Mouse (Mus musculus) CH12F3 (cell line): ENCODE measurements around the gene Brcc3.
"Not testable (repeated sequence)": the region's sequence is repeated elsewhere in the genome, so short reads cannot be mapped to it uniquely, and the experiment has no call there.

Source experiments
- in situ Hi-C: fragments of 300-500 bp; cut with MboI; formaldehyde crosslinking; loops from 2 replicates; pipeline ENCODE4 v1.14.3; 2020; ENCODE audit warnings: low sequenced_read_pairs

The Brcc3 gene

DNA sequence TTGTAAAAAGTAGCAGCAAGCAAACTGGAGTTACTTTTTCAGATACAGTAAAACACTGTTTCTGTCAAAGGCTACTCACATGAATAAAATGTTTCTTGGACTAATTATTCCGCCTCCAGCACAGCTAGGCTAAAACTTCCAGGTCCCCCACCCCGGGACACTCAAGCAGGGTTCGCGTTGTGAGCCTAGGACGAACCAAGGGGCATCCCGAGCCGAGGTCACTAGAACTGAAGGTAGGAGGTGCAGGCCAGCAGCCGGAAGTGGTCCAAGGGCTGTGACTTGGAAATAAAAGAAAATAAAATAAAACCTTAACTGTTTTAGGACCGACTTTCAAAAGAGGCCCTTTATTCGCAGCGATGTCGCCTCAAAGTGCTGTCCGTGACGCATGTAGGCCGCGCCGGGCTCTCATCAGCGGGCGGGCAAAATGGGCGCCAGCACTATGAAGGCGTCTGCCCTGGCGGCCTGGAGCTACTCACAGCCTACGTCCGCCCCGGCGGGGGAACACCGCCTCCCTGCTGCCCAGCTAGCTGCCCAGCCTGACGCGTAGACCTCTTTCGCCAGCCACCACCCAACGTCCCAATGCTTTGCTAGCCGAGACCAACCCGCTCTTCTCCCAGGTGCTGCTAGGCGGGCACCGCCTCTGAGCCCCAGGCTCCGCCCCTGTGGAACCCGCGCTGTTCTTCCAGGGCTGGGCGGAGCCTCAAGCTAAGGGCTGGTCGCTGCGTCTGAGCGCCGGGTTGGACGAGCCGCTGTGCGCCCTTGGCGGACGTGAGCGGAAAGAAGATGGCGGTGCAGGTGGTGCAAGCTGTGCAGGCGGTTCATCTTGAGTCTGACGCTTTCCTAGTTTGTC is at the start of gene Brcc3, which contains the start of the genes Cmc4 and Mtcp1:
Brcc3 (plus strand) TSS at position 693 of the 850 bp plus-strand sequence.
Cmc4 (minus strand) TSS at position 649 of the 850 bp plus-strand sequence.
Mtcp1 (minus strand) TSS at position 653 of the 850 bp plus-strand sequence.
- in situ Hi-C loops: no loop called here

DNA sequence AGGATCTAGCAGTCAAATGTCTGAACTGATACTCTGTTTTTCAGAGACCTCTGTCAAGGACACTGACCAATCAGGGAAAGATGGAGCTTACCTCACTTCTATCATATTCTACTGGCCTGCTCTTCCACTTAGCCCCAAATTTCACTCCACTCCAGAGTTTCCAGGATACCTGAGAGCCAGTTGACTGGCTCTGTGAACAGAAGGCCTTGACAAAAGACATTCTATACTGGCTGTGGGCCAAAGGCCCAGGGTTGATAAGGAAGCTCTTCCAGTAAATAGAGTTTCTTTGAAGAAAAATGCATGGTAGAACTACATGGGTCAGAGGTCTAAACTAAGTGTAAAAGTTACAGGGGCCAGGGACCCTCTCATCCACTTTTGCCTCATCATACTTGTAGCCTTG is 46.2 kb upstream of the Brcc3 start:
- in situ Hi-C loops: no loop called here

DNA sequence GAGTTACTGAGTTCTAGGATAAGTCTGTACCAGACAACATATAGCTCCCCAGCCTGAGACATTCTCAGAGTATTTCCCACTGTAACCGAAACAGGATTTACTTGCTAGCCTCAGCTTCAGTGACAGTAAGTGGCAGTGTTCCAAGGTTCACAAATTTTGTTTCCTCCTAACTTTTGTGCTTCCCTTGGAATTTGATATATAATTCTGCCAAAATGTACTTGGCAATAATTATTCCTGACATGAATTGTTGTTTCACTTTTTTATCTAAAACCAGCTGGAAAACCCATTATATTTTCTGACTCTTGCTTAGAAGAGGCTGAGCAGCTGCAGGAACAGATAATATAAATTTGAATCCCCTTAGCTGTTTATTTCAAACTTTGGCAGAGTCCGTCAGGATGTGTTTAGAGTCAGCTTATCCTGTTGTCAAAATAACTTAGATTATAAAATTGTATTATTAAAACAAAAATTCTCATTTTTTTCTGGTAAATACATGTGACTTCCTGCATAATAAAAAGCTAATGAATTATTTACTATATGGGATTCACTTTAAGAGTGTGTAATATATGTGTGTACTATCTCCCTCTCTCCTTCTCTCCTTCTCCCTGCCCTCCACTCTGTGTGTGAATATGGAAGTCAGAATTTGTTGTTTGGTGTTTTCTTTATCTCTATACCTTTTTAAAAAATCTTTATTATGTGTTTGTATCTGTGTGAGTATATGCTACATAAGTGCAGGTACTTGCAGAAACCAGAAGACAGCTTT is 43.6 kb upstream of the Brcc3 start:
- in situ Hi-C loops: no loop called here

DNA sequence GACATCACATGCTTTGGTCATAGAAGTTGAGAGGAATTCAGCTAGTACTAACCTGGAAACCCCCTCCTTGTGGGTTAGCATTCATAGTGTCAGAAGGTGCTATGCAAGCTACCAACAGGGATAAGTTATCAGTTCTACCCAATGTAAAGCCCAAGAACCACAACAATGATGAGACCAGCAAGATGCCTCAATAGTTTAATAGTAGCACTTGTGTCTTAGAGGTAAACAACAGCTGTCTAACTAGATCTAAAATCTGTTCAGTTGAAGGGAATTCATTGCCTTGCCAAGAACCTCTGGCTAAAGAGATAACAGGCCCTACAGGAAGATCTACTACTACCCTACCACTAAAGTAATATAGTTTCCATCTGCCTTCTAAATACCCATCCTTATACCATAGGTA is 39.6 kb upstream of the Brcc3 start:
- in situ Hi-C loops: no loop called here

DNA sequence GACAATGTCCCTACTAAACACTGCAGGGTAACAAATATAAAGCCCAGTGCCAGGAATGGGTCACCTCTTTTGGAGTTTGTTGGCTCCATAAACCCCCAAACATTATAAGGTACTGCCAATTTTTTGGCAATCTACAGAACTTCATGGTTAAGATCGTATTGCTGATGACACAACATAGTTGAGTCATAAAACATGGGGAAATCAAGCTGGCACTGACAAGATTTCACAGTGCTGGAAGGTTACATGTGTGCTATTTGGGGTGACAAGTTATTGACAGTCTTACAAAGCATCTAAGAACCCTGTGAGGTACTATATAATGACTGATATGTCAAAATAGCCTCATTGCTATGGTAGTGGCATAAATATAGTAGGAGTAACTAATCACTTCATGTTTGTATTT is 35.3 kb upstream of the Brcc3 start:
- in situ Hi-C loops: no loop called here

DNA sequence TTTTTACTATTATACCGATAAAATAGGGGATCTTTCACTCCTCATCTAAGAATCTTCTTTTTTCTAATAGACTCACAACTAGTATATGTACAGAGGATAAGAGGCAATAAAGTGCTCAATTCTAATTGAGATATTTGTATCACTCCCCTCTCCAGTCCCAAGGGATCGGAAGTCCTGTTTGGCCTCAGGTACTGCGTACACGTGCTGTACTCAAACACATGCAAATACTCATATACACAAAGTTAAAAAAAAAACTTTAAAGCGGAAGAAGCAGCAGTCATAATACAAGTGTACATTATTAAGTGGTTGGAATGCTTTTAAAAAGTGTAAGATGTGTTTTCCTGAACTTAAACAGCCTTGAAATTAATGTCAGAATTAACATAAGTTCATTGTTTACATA is 34.7 kb upstream of the Brcc3 start:
- in situ Hi-C loops: no loop called here

DNA sequence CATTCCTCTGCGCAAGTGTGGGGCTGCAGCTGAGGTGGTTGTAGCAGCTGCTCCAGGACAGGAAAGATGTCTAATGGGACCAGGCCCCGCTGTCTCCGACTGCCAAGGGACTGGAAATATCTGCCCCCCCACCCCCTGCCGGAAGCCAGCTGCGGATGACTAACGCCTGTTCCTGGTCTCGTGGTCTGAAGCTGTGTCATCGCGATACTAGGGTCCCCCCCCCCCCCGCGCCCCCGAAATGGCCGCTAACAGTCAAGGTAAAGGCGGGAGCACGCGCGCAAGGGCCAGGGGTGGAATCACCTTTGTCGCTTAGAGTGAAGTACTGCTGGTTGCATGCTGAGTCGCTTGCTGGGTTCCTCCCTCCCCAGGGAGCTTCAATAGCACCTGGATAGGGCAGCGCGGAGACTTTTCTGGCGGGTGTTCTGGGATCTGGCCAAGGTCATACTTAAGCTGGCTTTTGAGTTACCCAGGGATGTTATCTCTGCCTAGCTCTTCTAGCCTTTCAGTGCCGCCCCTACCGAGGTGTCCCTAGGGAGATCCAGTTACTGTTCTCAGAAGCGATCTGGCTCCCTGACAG is 34.1 kb upstream of the Brcc3 start, which contains the start of the genes Fundc2 and F8:
Fundc2 (plus strand) TSS at position 205 of the 577 bp plus-strand sequence.
F8 (minus strand) TSS at position 421 of the 577 bp plus-strand sequence.
- in situ Hi-C loops: no loop called here

DNA sequence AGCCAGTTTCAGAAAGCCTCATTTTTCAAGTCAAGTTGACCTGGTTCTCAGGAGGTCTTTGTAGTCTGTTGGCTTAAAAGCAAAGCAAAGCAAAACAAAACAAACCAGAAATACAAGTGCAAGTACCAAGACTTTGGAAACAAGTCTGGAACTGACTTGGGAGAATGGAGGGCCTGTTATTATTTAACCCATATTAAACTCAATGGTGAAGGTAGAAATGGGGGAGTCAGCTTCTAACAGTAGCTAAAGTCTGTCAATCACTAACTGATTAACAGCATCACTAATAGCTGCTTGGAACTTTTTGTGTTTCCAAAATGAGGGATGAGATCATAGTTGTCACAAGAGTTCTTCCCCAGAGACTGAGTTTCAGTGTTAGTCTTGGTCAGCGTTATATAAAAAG is 17.0 kb upstream of the Brcc3 start:
- in situ Hi-C loops: no loop called here

DNA sequence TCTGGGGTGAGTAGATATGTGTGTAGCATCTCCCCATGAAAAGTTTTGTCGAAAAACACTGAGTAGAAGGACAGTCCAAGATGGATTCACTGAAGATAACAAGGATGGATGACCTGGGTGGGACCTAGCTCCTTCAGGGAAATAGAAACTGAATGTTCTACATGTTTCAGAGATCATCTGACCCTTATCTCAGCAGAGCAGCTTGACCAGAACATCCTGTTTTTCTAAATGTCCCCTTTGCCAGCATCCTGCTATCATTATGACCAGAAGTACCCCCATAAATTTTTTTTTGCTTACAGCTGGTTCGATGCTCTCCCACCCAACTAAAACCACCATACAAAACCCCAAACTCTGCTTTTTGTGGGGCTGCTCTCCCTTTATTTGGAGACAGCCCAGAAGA is 13.8 kb upstream of the Brcc3 start:
- in situ Hi-C loops: no loop called here

DNA sequence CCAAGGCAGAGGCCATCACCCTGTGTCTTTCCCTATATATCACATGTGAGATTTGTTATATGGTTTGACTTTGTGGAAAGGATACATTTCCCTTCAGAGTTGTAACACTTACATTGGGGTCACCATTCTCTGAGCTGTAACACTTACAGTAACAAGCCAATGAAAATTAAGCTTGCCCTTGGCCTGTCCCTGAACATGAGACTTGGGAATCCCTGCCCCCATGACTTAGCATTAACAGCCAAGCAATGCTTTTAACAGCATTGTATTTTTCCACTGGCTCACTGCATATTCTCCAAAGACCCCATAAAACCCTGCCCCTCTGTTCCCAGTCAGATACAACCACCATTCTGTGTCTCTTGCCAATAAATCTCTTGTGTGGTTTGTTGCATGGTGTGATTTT is 13.1 kb upstream of the Brcc3 start:
- in situ Hi-C loops: no loop called here

DNA sequence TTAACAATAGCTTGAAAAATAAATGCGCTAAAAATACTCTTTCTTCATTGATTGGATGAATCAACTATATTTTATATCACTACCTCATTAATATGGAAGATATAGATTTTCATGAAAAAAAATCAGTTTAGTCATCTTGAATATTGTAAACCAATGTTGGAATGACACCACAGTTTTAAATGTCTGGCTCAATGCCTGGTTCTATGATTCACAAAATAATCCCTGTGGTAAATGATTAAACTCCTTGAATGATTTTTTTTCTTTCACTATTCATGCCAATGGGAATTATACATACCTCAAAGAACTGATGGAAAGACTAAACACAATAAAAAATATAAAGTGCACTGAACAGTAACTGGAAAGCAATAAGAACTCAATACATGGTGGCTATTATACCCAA is 6.7 kb upstream of the Brcc3 start:
- in situ Hi-C loops: no loop called here

DNA sequence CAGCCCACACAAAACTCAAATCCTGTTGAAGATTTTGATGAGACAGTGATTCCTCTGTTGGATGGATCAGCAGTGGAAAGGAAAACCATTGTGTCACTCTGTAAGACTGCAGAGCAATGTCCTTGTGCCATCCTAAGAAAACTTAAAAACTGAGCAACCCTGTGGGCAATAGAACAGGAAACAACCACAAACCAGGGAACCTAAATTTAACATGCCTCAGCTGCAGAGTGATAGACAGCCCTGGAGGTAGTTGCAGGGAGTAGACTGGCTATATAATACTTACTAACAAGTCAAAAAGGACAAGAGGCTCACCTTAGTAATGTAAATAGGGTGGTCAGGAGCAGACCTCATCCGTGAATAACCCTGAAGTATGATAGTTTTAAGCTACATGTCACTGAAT is 38.2 kb downstream of the Brcc3 start:
- in situ Hi-C loops: no loop called here

DNA sequence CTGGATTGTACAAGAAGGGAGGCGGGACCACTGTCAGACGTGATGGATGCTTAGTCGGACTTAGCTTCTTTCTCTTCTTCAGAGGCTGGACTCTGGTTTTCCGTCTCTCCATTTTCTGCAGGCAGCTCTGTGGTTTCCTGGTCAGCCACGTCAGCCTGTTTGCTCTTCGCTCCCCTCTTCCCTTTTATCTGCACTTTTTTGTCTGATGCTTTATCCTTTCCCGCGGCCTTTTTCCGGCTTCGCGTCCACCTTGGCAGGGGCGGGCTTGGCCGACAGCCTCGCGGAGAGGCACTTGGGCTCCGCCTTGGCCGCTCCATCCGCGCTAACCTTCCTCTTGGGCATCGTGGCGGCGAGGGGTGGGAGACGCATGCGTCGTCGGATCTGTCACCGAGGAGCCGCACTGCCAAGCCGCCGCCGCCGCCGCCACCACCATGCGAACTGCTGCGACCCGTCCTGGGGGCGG is 58.8 kb downstream of the Brcc3 start:
- in situ Hi-C loops: not testable (repeated sequence)

DNA sequence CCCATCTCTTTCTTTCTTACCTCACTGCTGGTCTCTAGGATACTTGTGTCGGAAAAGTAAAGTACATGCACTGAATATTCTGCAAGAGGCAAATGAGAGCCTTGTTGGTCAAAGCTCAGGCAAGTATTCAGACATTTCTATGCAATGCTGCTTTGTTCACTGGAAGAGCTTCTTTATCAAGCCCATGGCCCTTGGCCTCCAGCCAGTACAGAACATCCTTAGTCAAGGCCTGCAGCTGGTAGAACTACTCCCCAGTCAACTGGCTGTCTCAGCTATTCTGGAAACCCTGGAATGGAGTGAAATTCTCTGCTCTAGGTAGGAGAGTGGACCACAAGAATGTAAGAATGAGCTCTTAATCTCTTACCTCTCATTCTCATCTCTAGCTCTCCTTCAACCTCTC is 73.5 kb downstream of the Brcc3 start:
- in situ Hi-C loops: no loop called here
